8 mouse cellular contexts compared by ENCODE assay signal in the genomic region with DNA sequence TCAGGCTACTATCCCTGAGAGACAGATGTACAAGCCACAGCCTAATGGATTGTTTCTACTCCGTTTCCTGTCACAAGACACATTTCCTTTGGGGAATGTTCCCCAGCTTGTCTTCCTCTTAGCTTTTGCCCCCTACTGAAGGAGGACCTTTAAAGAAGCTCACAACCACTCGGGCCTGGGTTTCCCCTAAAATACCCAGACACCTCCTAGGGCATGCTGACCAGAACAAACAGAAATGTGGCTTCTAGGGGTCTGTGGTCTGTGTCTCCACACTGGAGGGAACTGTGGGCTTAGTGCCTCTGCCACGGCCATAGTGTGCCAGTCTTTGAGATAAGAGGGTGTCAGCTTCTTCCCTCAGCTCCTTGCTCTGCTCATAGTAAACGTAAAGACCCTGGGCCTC. TPM values are rescaled to one million over a fixed set of nuclear protein-coding genes. Genes with fewer than 3 reads are reported as not detected.
DNase-seq lines count a peak whose midpoint lies in the region; ATAC-seq lines count a peak whose summit lies in the region.

No protein-coding gene starts in this region.

- ATAC-seq in forebrain, embryonic 14.5 days, result no peak
- no peak for ATAC-seq in forebrain, embryonic 11.5 days (replicated peaks; ENCODE audit: low FRiP score)
- ATAC-seq in neural tube, embryonic 11.5 days (ENCODE audit: insufficient read depth, low FRiP score, low TSS enrichment), result no peak
- ATAC-seq in limb, embryonic 13.5 days (ENCODE audit: low FRiP score, low read depth), result no peak
- no peak for ATAC-seq in stomach, embryonic 14.5 days (ENCODE audit: insufficient number of reproducible peaks, insufficient read depth, low FRiP score, low read depth)

- H3K27ac ChIP-seq in forebrain, embryonic 14.5 days (ENCODE audit: low read depth, low read length), result no peak overlapping the region
- H3K27ac ChIP-seq in forebrain, embryonic 11.5 days (ENCODE audit: low read depth, low read length), result no peak overlapping the region
- H3K27ac ChIP-seq in neural tube, embryonic 11.5 days (ENCODE audit: low read depth, low read length), result no peak overlapping the region
- peak overlapping the region; percentile 87; the same call in 1 of the 2 replicates for H3K27ac ChIP-seq in limb, embryonic 13.5 days
- H3K27ac ChIP-seq in stomach, embryonic 14.5 days (ENCODE audit: low read length), result peak overlapping the region; percentile 97; the same call in 1 of the 2 replicates

- H3K4me2 ChIP-seq in forebrain, embryonic 14.5 days (ENCODE audit: low read length), result no peak overlapping the region
- no peak overlapping the region for H3K4me2 ChIP-seq in forebrain, embryonic 11.5 days (ENCODE audit: low read depth, low read length, severe bottlenecking)
- no peak overlapping the region for H3K4me2 ChIP-seq in neural tube, embryonic 11.5 days (ENCODE audit: low read depth)
- peak overlapping the region; percentile 94 for H3K4me2 ChIP-seq in limb, embryonic 13.5 days (replicated peaks)
- H3K4me2 ChIP-seq in stomach, embryonic 14.5 days (replicated peaks; ENCODE audit: low read depth, low read length), result peak overlapping the region; percentile 61

- WGBS in forebrain, embryonic 14.5 days, result 88% methylated on average over 4 of the region's 4 CpGs
- WGBS in forebrain, embryonic 11.5 days, result 76% methylated on average over 4 of the region's 4 CpGs
- 60% methylated on average over 4 of the region's 4 CpGs for WGBS in neural tube, embryonic 11.5 days
- 69% methylated on average over 4 of the region's 4 CpGs for WGBS in limb, embryonic 13.5 days
- WGBS in stomach, embryonic 14.5 days, result 55% methylated on average over 4 of the region's 4 CpGs

- no peaks in the 10 kb centered on the region for H3K9me3 ChIP-seq in forebrain, embryonic 14.5 days (replicated peaks; ENCODE audit: control insufficient read depth, low read length)
- no peaks in the 10 kb centered on the region for H3K9me3 ChIP-seq in forebrain, embryonic 11.5 days (ENCODE audit: control insufficient read depth, low read length)
- no peaks in the 10 kb centered on the region for H3K9me3 ChIP-seq in neural tube, embryonic 11.5 days (ENCODE audit: control insufficient read depth, low read length)
- H3K9me3 ChIP-seq in limb, embryonic 13.5 days, result no peaks in the 10 kb centered on the region
- no peaks in the 10 kb centered on the region for H3K9me3 ChIP-seq in stomach, embryonic 14.5 days (ENCODE audit: control insufficient read depth, low read depth, low read length)

- intact Hi-C loops in left cerebral cortex, postnatal 10 days (cut with DNase I), result no loop called here

- H3K9ac ChIP-seq in forebrain, embryonic 14.5 days (ENCODE audit: low read length), result peak overlapping the region; percentile 21
- no peak overlapping the region for H3K9ac ChIP-seq in forebrain, embryonic 11.5 days (ENCODE audit: low read length)
- H3K9ac ChIP-seq in neural tube, embryonic 11.5 days (ENCODE audit: low read length), result peak overlapping the region; percentile 10; the same call in 1 of the 2 replicates
- H3K9ac ChIP-seq in limb, embryonic 13.5 days, result peak overlapping the region; percentile 88
- H3K9ac ChIP-seq in stomach, embryonic 14.5 days (replicated peaks; ENCODE audit: low read depth, low read length), result no peak overlapping the region

- no peak for DNase-seq in forebrain, embryonic 14.5 days (ENCODE audit: low spot score)
- no peak for DNase-seq in forebrain, embryonic 11.5 days (ENCODE audit: low spot score)
- no peak for DNase-seq in neural tube, embryonic 11.5 days (ENCODE audit: low spot score)
- no peak for DNase-seq in neural tube, embryonic 10.5 days (ENCODE audit: extremely low spot score, low spot score)
- no peak for DNase-seq in left cerebral cortex, postnatal 10 days (ENCODE audit: extremely low spot score in 1 of 2, low spot score in 2 of 2)
- no peak for DNase-seq in adrenal gland, postnatal 4 days (ENCODE audit: low spot score in 2 of 2)

- H3K36me3 ChIP-seq in forebrain, embryonic 14.5 days (ENCODE audit: control insufficient read depth, insufficient read depth, low read length), result peaks cover 35% of the 10 kb centered on the region
- H3K36me3 ChIP-seq in forebrain, embryonic 11.5 days (ENCODE audit: control insufficient read depth, insufficient read depth, low read length), result peaks cover 3% of the 10 kb centered on the region; the same call in 1 of the 2 replicates
- H3K36me3 ChIP-seq in neural tube, embryonic 11.5 days (ENCODE audit: control insufficient read depth, insufficient read depth, low read length), result peaks cover 3% of the 10 kb centered on the region
- H3K36me3 ChIP-seq in limb, embryonic 13.5 days, result peaks cover 46% of the 10 kb centered on the region
- H3K36me3 ChIP-seq in stomach, embryonic 14.5 days (ENCODE audit: control insufficient read depth, insufficient read depth, low read length), result peaks cover 33% of the 10 kb centered on the region

- H3K27me3 ChIP-seq in forebrain, embryonic 14.5 days (replicated peaks; ENCODE audit: control insufficient read depth, insufficient read depth, low read length), result no peaks in the 10 kb centered on the region
- no peaks in the 10 kb centered on the region for H3K27me3 ChIP-seq in forebrain, embryonic 11.5 days (ENCODE audit: control insufficient read depth, insufficient read depth, low read length)
- H3K27me3 ChIP-seq in neural tube, embryonic 11.5 days (ENCODE audit: control insufficient read depth, insufficient read depth, low read length), result no peaks in the 10 kb centered on the region
- H3K27me3 ChIP-seq in limb, embryonic 13.5 days, result no peaks in the 10 kb centered on the region
- H3K27me3 ChIP-seq in stomach, embryonic 14.5 days (ENCODE audit: control insufficient read depth, insufficient read depth, low read length), result no peaks in the 10 kb centered on the region

- H3K4me3 ChIP-seq in forebrain, embryonic 14.5 days (ENCODE audit: low read depth, low read length), result no peak overlapping the region
- H3K4me3 ChIP-seq in forebrain, embryonic 11.5 days (ENCODE audit: low read depth, low read length), result no peak overlapping the region
- H3K4me3 ChIP-seq in neural tube, embryonic 11.5 days (ENCODE audit: low read depth, low read length), result no peak overlapping the region
- peak overlapping the region; percentile 93; the same call in 1 of the 2 replicates for H3K4me3 ChIP-seq in limb, embryonic 13.5 days
- H3K4me3 ChIP-seq in stomach, embryonic 14.5 days (ENCODE audit: low read depth, low read length), result peak overlapping the region; percentile 91; the same call in 1 of the 2 replicates

- H3K4me1 ChIP-seq in forebrain, embryonic 14.5 days (ENCODE audit: control insufficient read depth, insufficient read depth, low read length), result peaks cover 21% of the 10 kb centered on the region
- peaks cover 14% of the 10 kb centered on the region for H3K4me1 ChIP-seq in forebrain, embryonic 11.5 days (replicated peaks; ENCODE audit: control insufficient read depth, insufficient read depth, low read length)
- peaks cover 20% of the 10 kb centered on the region for H3K4me1 ChIP-seq in neural tube, embryonic 11.5 days (ENCODE audit: control insufficient read depth, insufficient read depth, low read length)
- peaks cover 36% of the 10 kb centered on the region for H3K4me1 ChIP-seq in limb, embryonic 13.5 days
- H3K4me1 ChIP-seq in stomach, embryonic 14.5 days (ENCODE audit: control insufficient read depth, insufficient read depth, low read length), result peaks cover 27% of the 10 kb centered on the region

RNA-seq across cellular contexts. Expression of gene Gm20605, which starts 2.6 kb away (rescaled TPM):
- polyA plus RNA-seq in forebrain, embryonic 14.5 days (2014; fragmentation: Nextera tagmentation; extraction: Ambion mirVana), result 4.6 and 6.6 TPM in 2 replicates
- 9.9 and 15.3 TPM in 2 replicates for polyA plus RNA-seq in forebrain, embryonic 11.5 days (2014; fragmentation: Nextera tagmentation; extraction: Ambion mirVana)
- 6.7 and 8.2 TPM in 2 replicates for polyA plus RNA-seq in neural tube, embryonic 11.5 days (2014; fragmentation: Nextera tagmentation; extraction: Ambion mirVana)
- polyA plus RNA-seq in limb, embryonic 13.5 days (2015; fragmentation: Nextera tagmentation; extraction: Ambion mirVana), result 6.1 and 9.6 TPM in 2 replicates
- polyA plus RNA-seq in stomach, embryonic 14.5 days (2014; fragmentation: Nextera tagmentation; extraction: Ambion mirVana), result 8.1 and 10.7 TPM in 2 replicates
- 1 to 10 TPM; 4.4 to 5.6 TPM for total RNA-seq in left cerebral cortex, postnatal 10 days (2021)
- 10 to 100 TPM; 16.3 to 16.4 TPM for total RNA-seq in adrenal gland, postnatal 4 days (2021)

RNA-seq across cellular contexts. Expression of gene Lrch4, which starts 2.7 kb away (rescaled TPM):
- polyA plus RNA-seq in forebrain, embryonic 14.5 days (2014; fragmentation: Nextera tagmentation; extraction: Ambion mirVana), result 12.3 and 12.4 TPM in 2 replicates
- 29.8 and 38.0 TPM in 2 replicates for polyA plus RNA-seq in forebrain, embryonic 11.5 days (2014; fragmentation: Nextera tagmentation; extraction: Ambion mirVana)
- 31.6 and 39.0 TPM in 2 replicates for polyA plus RNA-seq in neural tube, embryonic 11.5 days (2014; fragmentation: Nextera tagmentation; extraction: Ambion mirVana)
- 34.0 and 34.3 TPM in 2 replicates for polyA plus RNA-seq in limb, embryonic 13.5 days (2015; fragmentation: Nextera tagmentation; extraction: Ambion mirVana)
- polyA plus RNA-seq in stomach, embryonic 14.5 days (2014; fragmentation: Nextera tagmentation; extraction: Ambion mirVana), result 37.1 and 39.2 TPM in 2 replicates
- 10 to 100 TPM; 15.1 to 15.6 TPM for total RNA-seq in left cerebral cortex, postnatal 10 days (2021)
- 10 to 100 TPM; 27.9 to 34.5 TPM for total RNA-seq in adrenal gland, postnatal 4 days (2021)

RNA-seq across cellular contexts. Expression of gene Fbxo24, which starts 2.8 kb away (rescaled TPM):
- 0.10 TPM in 1 of 2 replicates, not detected in the other for polyA plus RNA-seq in forebrain, embryonic 14.5 days (2014; fragmentation: Nextera tagmentation; extraction: Ambion mirVana)
- 0.12 and 0.17 TPM in 2 replicates for polyA plus RNA-seq in forebrain, embryonic 11.5 days (2014; fragmentation: Nextera tagmentation; extraction: Ambion mirVana)
- polyA plus RNA-seq in neural tube, embryonic 11.5 days (2014; fragmentation: Nextera tagmentation; extraction: Ambion mirVana), result 0.21 TPM in 1 of 2 replicates, not detected in the other
- 0.19 and 0.23 TPM in 2 replicates for polyA plus RNA-seq in limb, embryonic 13.5 days (2015; fragmentation: Nextera tagmentation; extraction: Ambion mirVana)
- polyA plus RNA-seq in stomach, embryonic 14.5 days (2014; fragmentation: Nextera tagmentation; extraction: Ambion mirVana), result 0.14 and 0.20 TPM in 2 replicates
- total RNA-seq in left cerebral cortex, postnatal 10 days (2021), result under 1 TPM; 0.19 to 0.26 TPM
- total RNA-seq in adrenal gland, postnatal 4 days (2021), result 1 to 10 TPM; 1.2 to 3.3 TPM

RNA-seq across cellular contexts. Expression of gene Sap25, which starts 9.5 kb away (rescaled TPM):
- 1.5 and 4.6 TPM in 2 replicates for polyA plus RNA-seq in forebrain, embryonic 14.5 days (2014; fragmentation: Nextera tagmentation; extraction: Ambion mirVana)
- 9.3 and 10.7 TPM in 2 replicates for polyA plus RNA-seq in forebrain, embryonic 11.5 days (2014; fragmentation: Nextera tagmentation; extraction: Ambion mirVana)
- 5.6 and 6.0 TPM in 2 replicates for polyA plus RNA-seq in neural tube, embryonic 11.5 days (2014; fragmentation: Nextera tagmentation; extraction: Ambion mirVana)
- 7.3 and 8.9 TPM in 2 replicates for polyA plus RNA-seq in limb, embryonic 13.5 days (2015; fragmentation: Nextera tagmentation; extraction: Ambion mirVana)
- polyA plus RNA-seq in stomach, embryonic 14.5 days (2014; fragmentation: Nextera tagmentation; extraction: Ambion mirVana), result 9.8 and 9.9 TPM in 2 replicates
- total RNA-seq in left cerebral cortex, postnatal 10 days (2021), result 1 to 10 TPM; 2.7 to 4.5 TPM
- total RNA-seq in adrenal gland, postnatal 4 days (2021), result 1 to 10 TPM; 8.3 to 8.9 TPM

RNA-seq across cellular contexts. Expression of gene Irs3, which starts 13.9 kb away (rescaled TPM):
- polyA plus RNA-seq in forebrain, embryonic 14.5 days (2014; fragmentation: Nextera tagmentation; extraction: Ambion mirVana), result not detected in 2 replicates
- polyA plus RNA-seq in forebrain, embryonic 11.5 days (2014; fragmentation: Nextera tagmentation; extraction: Ambion mirVana), result 0.25 TPM in 1 of 2 replicates, not detected in the other
- polyA plus RNA-seq in neural tube, embryonic 11.5 days (2014; fragmentation: Nextera tagmentation; extraction: Ambion mirVana), result 0.12 and 0.24 TPM in 2 replicates
- polyA plus RNA-seq in limb, embryonic 13.5 days (2015; fragmentation: Nextera tagmentation; extraction: Ambion mirVana), result 0.18 and 0.26 TPM in 2 replicates
- 0.17 TPM in 1 of 2 replicates, not detected in the other for polyA plus RNA-seq in stomach, embryonic 14.5 days (2014; fragmentation: Nextera tagmentation; extraction: Ambion mirVana)
- total RNA-seq in left cerebral cortex, postnatal 10 days (2021), result under 1 TPM in 1 of 2 experiments, not detected in 1; 0.36 TPM
- total RNA-seq in adrenal gland, postnatal 4 days (2021), result under 1 TPM; 0.56 to 0.79 TPM

Comparison
In these comparisons a context has a peak if more than half of its experiments do, and no peak if none do; other contexts are left out.
1. H3K9ac ChIP-seq: peak in forebrain, embryonic 14.5 days (single experiment), neural tube, embryonic 11.5 days (single experiment) and limb, embryonic 13.5 days (single experiment); none in forebrain, embryonic 11.5 days (single experiment) and stomach, embryonic 14.5 days (single experiment).
2. H3K27ac ChIP-seq: peak in limb, embryonic 13.5 days (single experiment) and stomach, embryonic 14.5 days (single experiment); none in forebrain, embryonic 14.5 days (single experiment), forebrain, embryonic 11.5 days (single experiment) and neural tube, embryonic 11.5 days (single experiment).
3. H3K4me2 ChIP-seq: peak in limb, embryonic 13.5 days (single experiment) and stomach, embryonic 14.5 days (single experiment); none in forebrain, embryonic 14.5 days (single experiment), forebrain, embryonic 11.5 days (single experiment) and neural tube, embryonic 11.5 days (single experiment).
4. H3K4me3 ChIP-seq: peak in limb, embryonic 13.5 days (single experiment) and stomach, embryonic 14.5 days (single experiment); none in forebrain, embryonic 14.5 days (single experiment), forebrain, embryonic 11.5 days (single experiment) and neural tube, embryonic 11.5 days (single experiment).